Mouse (Mus musculus): ENCODE data around the gene Sec24a. TPM values are rescaled to one million over a fixed set of nuclear protein-coding genes. Genes with fewer than 3 reads are reported as not detected.
"Not testable (repeated sequence)": the region's sequence is repeated elsewhere in the genome, so short reads cannot be mapped to it uniquely, and the experiment has no call there.

Sec24a gene
- polyA plus RNA-seq, 1 experiment from 2014 or later = 10.6 TPM

DNA sequence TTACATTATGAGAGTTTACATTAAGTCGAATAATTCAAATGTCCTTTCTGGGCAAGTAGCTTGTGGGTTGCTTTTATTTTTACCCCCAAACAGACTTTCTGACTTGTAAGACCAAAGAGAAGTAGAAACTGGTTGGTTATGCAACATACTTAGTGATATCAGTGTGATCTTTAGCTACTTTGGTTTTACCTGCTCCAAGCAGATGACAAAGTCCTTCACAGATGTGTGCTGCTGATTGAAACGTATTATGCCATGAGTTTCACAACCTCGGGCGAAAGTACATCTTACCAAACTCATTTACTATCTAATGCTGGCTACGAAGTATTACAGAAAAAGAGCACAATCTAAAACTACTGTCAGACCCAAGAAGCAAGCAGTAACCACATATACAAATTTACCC lies 5.8 kb downstream of the Sec24a start:
- H3K9me3 ChIP-seq (replicated peaks; ENCODE audit: low read length) = no peaks in the 10 kb centered on the region
- no peak overlapping the region for H3K4me3 ChIP-seq (replicated peaks; ENCODE audit: low read depth, low read length)
- H3K4me1 ChIP-seq (replicated peaks; ENCODE audit: insufficient read depth, low read length) = 0 out of 2 replicates have a peak, but pooled peaks cover 6% of the 10 kb centered on the region
- no peaks in the 10 kb centered on the region for H3K27me3 ChIP-seq (ENCODE audit: insufficient read depth, low read length)
- no peak for TF ChIP-seq CTCF (IDR thresholded peaks at IDR 0.05; ENCODE audit: low read depth)
- no peak overlapping the region for H3K9ac ChIP-seq (ENCODE audit: low read depth, low read length)
- no peak for ATAC-seq (replicated peaks; ENCODE audit: low FRiP score, low read depth)
- no peak overlapping the region for H3K4me2 ChIP-seq (ENCODE audit: low read length)
- DNase-seq (ENCODE audit: low spot score) = no peak
- no peak overlapping the region for H3K27ac ChIP-seq
- no peaks in the 10 kb centered on the region for H3K36me3 ChIP-seq (ENCODE audit: insufficient read depth, low read length)
- WGBS = 88% methylated on average over 5 of the region's 5 CpGs

DNA sequence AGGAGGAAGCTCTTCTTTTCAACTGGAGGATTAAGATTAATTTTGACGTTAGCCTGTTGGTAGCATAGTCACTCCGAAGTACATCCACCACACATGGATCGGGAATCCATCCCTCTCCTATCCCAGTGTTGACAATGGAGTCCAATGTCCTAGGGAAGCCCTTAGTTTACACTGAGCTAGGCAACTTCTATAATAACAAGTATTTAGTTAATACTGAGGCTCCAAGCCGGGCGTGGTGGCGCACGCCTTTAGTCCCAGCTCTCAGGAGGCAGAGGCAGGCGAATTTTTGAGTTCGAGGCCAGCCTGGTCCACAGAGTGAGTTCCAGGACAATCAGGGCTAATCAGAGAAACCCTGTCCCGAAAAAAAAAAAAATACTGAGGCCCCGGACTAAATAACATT lies 6.4 kb downstream of the Sec24a start:
- no peak for ATAC-seq (replicated peaks; ENCODE audit: low FRiP score, low read depth)
- 80% methylated on average over 11 of the region's 11 CpGs for WGBS
- H3K27ac ChIP-seq = peak overlapping the region; percentile 77

DNA sequence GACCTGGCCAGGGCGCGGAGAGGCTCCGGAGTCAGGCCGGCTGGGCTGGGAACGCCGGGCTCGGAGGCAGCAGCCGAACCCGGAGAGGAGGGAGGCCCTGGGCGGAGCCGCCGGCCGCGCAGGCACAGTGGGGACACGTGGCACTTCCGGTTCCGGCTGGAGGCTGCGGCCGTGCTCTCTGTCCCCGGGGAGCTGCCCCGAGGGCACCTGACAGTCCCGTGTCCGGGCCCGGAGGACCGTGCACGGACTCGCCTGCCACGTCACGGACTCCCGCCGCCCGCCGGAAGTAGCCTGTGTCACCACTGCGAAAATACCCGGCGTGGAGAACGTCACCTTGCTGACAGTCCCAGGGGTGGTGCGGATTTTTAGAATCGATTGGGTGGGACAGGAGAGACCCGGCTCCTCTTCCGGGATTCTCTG lies 7.1 kb downstream of the Sec24a start:
- Histone ChIP-seq H3K4me1 (replicated peaks; ENCODE audit: insufficient read depth, low read length) (0 out of 2 replicates have a peak, but pooled peaks cover 6% of the 10 kb centered on the region), H3K9ac (ENCODE audit: low read depth, low read length) (peak overlapping the region; percentile 94), H3K9me3 (replicated peaks; ENCODE audit: low read length) (no peaks in the 10 kb centered on the region), H3K4me3 (replicated peaks; ENCODE audit: low read depth, low read length) (peak overlapping the region; percentile 99), H3K27me3 (ENCODE audit: insufficient read depth, low read length) (no peaks in the 10 kb centered on the region), H3K27ac (peak overlapping the region; percentile 77), H3K36me3 (ENCODE audit: insufficient read depth, low read length) (no peaks in the 10 kb centered on the region), H3K4me2 (ENCODE audit: low read length) (peak overlapping the region; percentile 89)
- DNase-seq (ENCODE audit: low spot score) (peak; percentile 93), ATAC-seq (replicated peaks; ENCODE audit: low FRiP score, low read depth) (peak; percentile 99)
- TF ChIP-seq CTCF (IDR thresholded peaks at IDR 0.05; ENCODE audit: low read depth) = no peak
- under 1% methylated on average over 30 of the region's 41 CpGs for WGBS

More for the DNA sequence above, 6.4 kb downstream of the Sec24a start:
- H3K36me3 ChIP-seq (ENCODE audit: insufficient read depth, low read length) = no peaks in the 10 kb centered on the region
- H3K4me2 ChIP-seq (ENCODE audit: low read length) = peak overlapping the region; percentile 89
- H3K27me3 ChIP-seq (ENCODE audit: insufficient read depth, low read length) = no peaks in the 10 kb centered on the region
- DNase-seq (ENCODE audit: low spot score) = peak; percentile 6
- 0 out of 2 replicates have a peak, but pooled peaks cover 6% of the 10 kb centered on the region for H3K4me1 ChIP-seq (replicated peaks; ENCODE audit: insufficient read depth, low read length)
- H3K4me3 ChIP-seq (replicated peaks; ENCODE audit: low read depth, low read length) = peak overlapping the region; percentile 99
- peak overlapping the region; percentile 94 for H3K9ac ChIP-seq (ENCODE audit: low read depth, low read length)
- no peaks in the 10 kb centered on the region for H3K9me3 ChIP-seq (replicated peaks; ENCODE audit: low read length)
- TF ChIP-seq CTCF (IDR thresholded peaks at IDR 0.05; ENCODE audit: low read depth) = no peak

DNA sequence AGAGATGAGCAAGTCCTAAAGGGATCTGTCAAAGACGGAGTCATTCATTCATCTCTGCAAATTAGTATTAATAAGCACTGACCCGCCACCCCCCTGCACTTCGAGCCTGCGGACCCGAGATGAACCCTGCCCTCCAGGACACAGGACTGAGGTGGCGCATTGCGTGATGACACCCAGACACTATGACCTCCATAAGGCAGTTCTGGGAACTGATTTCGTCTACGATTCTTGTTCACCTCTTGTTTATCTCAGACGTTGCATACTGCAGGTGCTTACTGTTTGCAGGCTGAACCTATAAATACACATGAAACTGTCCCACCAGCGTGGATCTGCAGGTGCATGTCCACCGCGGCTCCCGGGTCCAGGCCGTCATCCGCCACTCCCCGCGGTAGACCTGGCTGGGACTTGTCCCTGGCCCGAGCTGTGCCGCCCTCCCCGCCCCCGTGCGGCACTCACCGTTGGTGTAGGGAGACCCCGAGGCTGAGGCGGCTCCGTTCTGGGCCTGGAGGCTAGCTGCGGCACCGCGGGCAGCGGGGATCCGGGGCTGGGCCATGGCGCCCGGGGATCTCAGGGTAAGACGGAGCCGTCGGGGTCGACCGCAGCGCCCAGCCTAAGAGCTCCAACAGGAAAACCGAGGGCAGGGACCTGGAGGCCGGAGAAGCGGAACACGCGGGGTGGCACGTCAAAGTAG lies 7.7 kb downstream of the Sec24a start:
- H3K9ac ChIP-seq (ENCODE audit: low read depth, low read length) = peak overlapping the region; percentile 94
- no peaks in the 10 kb centered on the region for H3K9me3 ChIP-seq (replicated peaks; ENCODE audit: low read length)
- H3K36me3 ChIP-seq (ENCODE audit: insufficient read depth, low read length) = no peaks in the 10 kb centered on the region
- DNase-seq (ENCODE audit: low spot score) (peak; percentile 5), ATAC-seq (replicated peaks; ENCODE audit: low FRiP score, low read depth) (peak; percentile 68)
- H3K27ac ChIP-seq = peak overlapping the region; percentile 77
- 1% methylated on average over 46 of the region's 46 CpGs for WGBS
- 0 out of 2 replicates have a peak, but pooled peaks cover 6% of the 10 kb centered on the region for H3K4me1 ChIP-seq (replicated peaks; ENCODE audit: insufficient read depth, low read length)
- peak overlapping the region; percentile 89 for H3K4me2 ChIP-seq (ENCODE audit: low read length)
- H3K4me3 ChIP-seq (replicated peaks; ENCODE audit: low read depth, low read length) = peak overlapping the region; percentile 99
- no peaks in the 10 kb centered on the region for H3K27me3 ChIP-seq (ENCODE audit: insufficient read depth, low read length)
- TF ChIP-seq CTCF (IDR thresholded peaks at IDR 0.05; ENCODE audit: low read depth) = 0 out of 2 replicates have a peak, but pooled peaks have one; percentile 6

DNA sequence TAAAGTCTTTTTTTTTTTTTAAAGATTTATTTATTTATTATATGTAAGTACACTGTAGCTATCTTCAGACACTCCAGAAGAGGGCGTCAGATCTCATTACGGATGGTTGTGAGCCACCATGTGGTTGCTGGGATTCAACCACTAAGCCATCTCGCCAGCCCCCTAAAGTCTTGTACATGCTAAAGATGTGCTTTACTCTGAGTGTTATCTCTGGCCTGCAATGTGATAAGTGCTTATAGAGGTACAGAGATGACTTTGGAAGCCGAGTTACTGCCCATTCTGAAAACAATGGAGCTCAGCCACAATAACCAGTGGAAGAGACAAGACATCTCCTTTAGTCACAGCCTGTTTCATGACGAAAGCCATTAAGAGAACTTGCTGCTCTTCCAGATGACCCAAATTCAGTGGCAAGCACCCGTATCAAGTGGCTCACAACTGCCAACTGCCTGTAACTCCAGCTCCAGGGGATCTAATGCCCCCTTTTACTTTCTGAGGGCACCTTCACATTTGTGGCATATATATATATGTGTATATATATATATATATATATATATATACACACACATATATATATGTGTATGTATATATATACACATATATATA lies 11.7 kb downstream of the Sec24a start:
- H3K27ac ChIP-seq; DNase-seq (ENCODE audit: low spot score); ATAC-seq (replicated peaks; ENCODE audit: low FRiP score, low read depth); H3K36me3 ChIP-seq (ENCODE audit: insufficient read depth, low read length); H3K9ac ChIP-seq (ENCODE audit: low read depth, low read length); H3K4me3 ChIP-seq (replicated peaks; ENCODE audit: low read depth, low read length); H3K4me1 ChIP-seq (replicated peaks; ENCODE audit: insufficient read depth, low read length); H3K9me3 ChIP-seq (replicated peaks; ENCODE audit: low read length); H3K27me3 ChIP-seq (ENCODE audit: insufficient read depth, low read length); H3K4me2 ChIP-seq (ENCODE audit: low read length): not testable (repeated sequence)
- 85% methylated on average over 6 of the region's 6 CpGs for WGBS

DNA sequence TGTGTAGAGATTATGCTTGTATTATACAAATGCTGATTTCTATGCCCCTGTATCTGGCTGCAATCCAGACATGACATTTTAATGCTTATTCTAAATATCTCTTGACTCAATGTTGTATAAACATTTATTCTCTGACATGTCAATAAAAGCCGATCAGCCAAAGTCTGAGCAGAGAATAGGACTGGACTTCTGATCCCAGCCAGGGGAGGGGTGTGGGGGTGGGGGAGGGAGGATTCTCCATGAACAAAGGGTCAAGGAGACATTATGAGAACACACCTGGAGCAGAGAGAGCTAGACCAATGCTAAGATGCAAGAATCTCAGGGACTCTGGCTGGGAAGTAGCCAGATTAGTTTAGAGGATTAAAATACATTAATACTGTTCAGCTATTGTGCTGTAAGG lies 17.3 kb downstream of the Sec24a start:
- WGBS = 67% methylated on average over 1 of the region's 1 CpGs
- Histone ChIP-seq H3K36me3 (ENCODE audit: insufficient read depth, low read length) (peaks cover 22% of the 10 kb centered on the region), H3K27me3 (ENCODE audit: insufficient read depth, low read length) (no peaks in the 10 kb centered on the region), H3K4me3 (replicated peaks; ENCODE audit: low read depth, low read length) (no peak overlapping the region), H3K27ac (no peak overlapping the region), H3K9ac (ENCODE audit: low read depth, low read length) (no peak overlapping the region), H3K4me1 (replicated peaks; ENCODE audit: insufficient read depth, low read length) (no peaks in the 10 kb centered on the region), H3K4me2 (ENCODE audit: low read length) (no peak overlapping the region), H3K9me3 (replicated peaks; ENCODE audit: low read length) (no peaks in the 10 kb centered on the region)
- ATAC-seq (replicated peaks; ENCODE audit: low FRiP score, low read depth) (no peak), DNase-seq (ENCODE audit: low spot score) (no peak)
- TF ChIP-seq CTCF (IDR thresholded peaks at IDR 0.05; ENCODE audit: low read depth) = no peak

All from kidney, postnatal 0 days (tissue).